Mouse (Mus musculus): ENCODE results near the gene Polr2f. TPM values are rescaled to one million over a fixed set of nuclear protein-coding genes. Genes with fewer than 3 reads are reported as not detected.

Gene Polr2f
- polyA plus RNA-seq, 1 experiment from 2014 or later: 261 TPM

- 22% methylated on average over 3 of the region's 3 CpGs for WGBS
- Histone ChIP-seq H3K27me3 (replicated peaks; ENCODE audit: insufficient read depth, low read length) (no peaks in the 10 kb centered on the region), H3K9me3 (ENCODE audit: low read length) (no peaks in the 10 kb centered on the region), H3K4me3 (ENCODE audit: low read depth, low read length) (no peak overlapping the region), H3K4me2 (replicated peaks; ENCODE audit: low read depth, low read length) (no peak overlapping the region), H3K36me3 (ENCODE audit: insufficient read depth, low read length) (0 out of 2 replicates have a peak, but pooled peaks cover 4% of the 10 kb centered on the region), H3K4me1 (ENCODE audit: insufficient read depth, low read depth, low read length) (no peaks in the 10 kb centered on the region), H3K27ac (ENCODE audit: low read length) (no peak overlapping the region), H3K9ac (replicated peaks; ENCODE audit: low read depth) (no peak overlapping the region)
- TF ChIP-seq CTCF (IDR thresholded peaks at IDR 0.05): no peak
- TF ChIP-seq EP300 (IDR thresholded peaks at IDR 0.05): no peak
- ATAC-seq: no peak
- DNase-seq (ENCODE audit: low spot score): no peak
These were observed 14.8 kb downstream of the Polr2f start for GRCm38 (mm10) chr15:79155572-79155971.

GRCm38 (mm10) chr15:79162301-79162700, 21.5 kb downstream of the Polr2f start:
- H3K4me1 ChIP-seq (ENCODE audit: insufficient read depth, low read depth, low read length): no peaks in the 10 kb centered on the region
- no peak overlapping the region for H3K4me2 ChIP-seq (replicated peaks; ENCODE audit: low read depth, low read length)
- H3K9me3 ChIP-seq (ENCODE audit: low read length): no peaks in the 10 kb centered on the region
- no peak overlapping the region for H3K27ac ChIP-seq (ENCODE audit: low read length)
- H3K27me3 ChIP-seq (replicated peaks; ENCODE audit: insufficient read depth, low read length): peaks cover 31% of the 10 kb centered on the region
- 55% methylated on average over 7 of the region's 7 CpGs for WGBS
- no peak overlapping the region for H3K4me3 ChIP-seq (ENCODE audit: low read depth, low read length)
- H3K36me3 ChIP-seq (ENCODE audit: insufficient read depth, low read length): no peaks in the 10 kb centered on the region
- TF ChIP-seq EP300 (IDR thresholded peaks at IDR 0.05): no peak
- no peak for TF ChIP-seq CTCF (IDR thresholded peaks at IDR 0.05)
- H3K9ac ChIP-seq (replicated peaks; ENCODE audit: low read depth): no peak overlapping the region
- no peak for DNase-seq (ENCODE audit: low spot score)
- no peak for ATAC-seq

- DNase-seq (ENCODE audit: low spot score) (no peak), ATAC-seq (no peak)
- H3K4me2 ChIP-seq (replicated peaks; ENCODE audit: low read depth, low read length): no peak overlapping the region
- no peak overlapping the region for H3K27ac ChIP-seq (ENCODE audit: low read length)
- TF ChIP-seq CTCF (IDR thresholded peaks at IDR 0.05) (peak; percentile 34), EP300 (IDR thresholded peaks at IDR 0.05) (no peak)
- no peak overlapping the region for H3K4me3 ChIP-seq (ENCODE audit: low read depth, low read length)
- no peak overlapping the region for H3K9ac ChIP-seq (replicated peaks; ENCODE audit: low read depth)
- no peaks in the 10 kb centered on the region for H3K36me3 ChIP-seq (ENCODE audit: insufficient read depth, low read length)
- H3K4me1 ChIP-seq (ENCODE audit: insufficient read depth, low read depth, low read length): no peaks in the 10 kb centered on the region
- H3K27me3 ChIP-seq (replicated peaks; ENCODE audit: insufficient read depth, low read length): peaks cover 31% of the 10 kb centered on the region
- 40% methylated on average over 14 of the region's 14 CpGs for WGBS
- H3K9me3 ChIP-seq (ENCODE audit: low read length): no peaks in the 10 kb centered on the region
These were observed 22.0 kb downstream of the Polr2f start for GRCm38 (mm10) chr15:79162822-79163221.

GRCm38 (mm10) chr15:79164251-79164650, 23.4 kb downstream of the Polr2f start:
- no peaks in the 10 kb centered on the region for H3K4me1 ChIP-seq (ENCODE audit: insufficient read depth, low read depth, low read length)
- TF ChIP-seq EP300 (IDR thresholded peaks at IDR 0.05) (no peak), CTCF (IDR thresholded peaks at IDR 0.05) (no peak)
- H3K27ac ChIP-seq (ENCODE audit: low read length): no peak overlapping the region
- H3K4me3 ChIP-seq (ENCODE audit: low read depth, low read length): no peak overlapping the region
- 16% methylated on average over 13 of the region's 15 CpGs for WGBS
- H3K9ac ChIP-seq (replicated peaks; ENCODE audit: low read depth): no peak overlapping the region
- peaks cover 31% of the 10 kb centered on the region for H3K27me3 ChIP-seq (replicated peaks; ENCODE audit: insufficient read depth, low read length)
- no peak for DNase-seq (ENCODE audit: low spot score)
- H3K9me3 ChIP-seq (ENCODE audit: low read length): no peaks in the 10 kb centered on the region
- no peak overlapping the region for H3K4me2 ChIP-seq (replicated peaks; ENCODE audit: low read depth, low read length)
- no peaks in the 10 kb centered on the region for H3K36me3 ChIP-seq (ENCODE audit: insufficient read depth, low read length)
- no peak for ATAC-seq

- H3K4me3 ChIP-seq (ENCODE audit: low read depth, low read length): no peak within 1 kb of the TSS
- H3K36me3 ChIP-seq (ENCODE audit: insufficient read depth, low read length): no peaks in the 10 kb centered on the region
- no peak within 1 kb of the TSS for H3K27ac ChIP-seq (ENCODE audit: low read length)
- no peaks in the 10 kb centered on the region for H3K4me1 ChIP-seq (ENCODE audit: insufficient read depth, low read depth, low read length)
- DNase-seq (ENCODE audit: low spot score) (no peak), ATAC-seq (no peak)
- no peak within 1 kb of the TSS for H3K9ac ChIP-seq (replicated peaks; ENCODE audit: low read depth)
- H3K4me2 ChIP-seq (replicated peaks; ENCODE audit: low read depth, low read length): no peak within 1 kb of the TSS
- WGBS: 53% methylated on average over 5 of the region's 5 CpGs
- H3K27me3 ChIP-seq (replicated peaks; ENCODE audit: insufficient read depth, low read length): peaks cover 31% of the 10 kb centered on the region
- no peaks in the 10 kb centered on the region for H3K9me3 ChIP-seq (ENCODE audit: low read length)
- no peak for TF ChIP-seq CTCF (IDR thresholded peaks at IDR 0.05)
These were observed 24.3 kb downstream of the Polr2f start, which contains the start of gene Sox10 for GRCm38 (mm10) chr15:79165140-79165539. Sox10 (minus strand) TSS chr15:79165240.

- no peaks in the 10 kb centered on the region for H3K9me3 ChIP-seq (ENCODE audit: low read length)
- no peak overlapping the region for H3K27ac ChIP-seq (ENCODE audit: low read length)
- no peak overlapping the region for H3K4me3 ChIP-seq (ENCODE audit: low read depth, low read length)
- DNase-seq (ENCODE audit: low spot score) (no peak), ATAC-seq (no peak)
- no peak overlapping the region for H3K9ac ChIP-seq (replicated peaks; ENCODE audit: low read depth)
- H3K27me3 ChIP-seq (replicated peaks; ENCODE audit: insufficient read depth, low read length): peaks cover 30% of the 10 kb centered on the region
- TF ChIP-seq EP300 (IDR thresholded peaks at IDR 0.05) (no peak), CTCF (IDR thresholded peaks at IDR 0.05) (no peak)
- 49% methylated on average over 8 of the region's 8 CpGs for WGBS
- H3K36me3 ChIP-seq (ENCODE audit: insufficient read depth, low read length): no peaks in the 10 kb centered on the region
- no peak overlapping the region for H3K4me2 ChIP-seq (replicated peaks; ENCODE audit: low read depth, low read length)
- H3K4me1 ChIP-seq (ENCODE audit: insufficient read depth, low read depth, low read length): no peaks in the 10 kb centered on the region
These were observed 25.9 kb downstream of the Polr2f start for GRCm38 (mm10) chr15:79166712-79167111.

- Histone ChIP-seq H3K4me2 (replicated peaks; ENCODE audit: low read depth, low read length) (no peak overlapping the region), H3K9me3 (ENCODE audit: low read length) (no peaks in the 10 kb centered on the region), H3K4me1 (ENCODE audit: insufficient read depth, low read depth, low read length) (no peaks in the 10 kb centered on the region), H3K36me3 (ENCODE audit: insufficient read depth, low read length) (no peaks in the 10 kb centered on the region), H3K27ac (ENCODE audit: low read length) (no peak overlapping the region), H3K9ac (replicated peaks; ENCODE audit: low read depth) (no peak overlapping the region), H3K27me3 (replicated peaks; ENCODE audit: insufficient read depth, low read length) (no peaks in the 10 kb centered on the region), H3K4me3 (ENCODE audit: low read depth, low read length) (no peak overlapping the region)
- TF ChIP-seq CTCF (IDR thresholded peaks at IDR 0.05) (no peak), EP300 (IDR thresholded peaks at IDR 0.05) (no peak)
- WGBS: 50% methylated on average over 6 of the region's 6 CpGs
- ATAC-seq (no peak), DNase-seq (ENCODE audit: low spot score) (no peak)
These were observed 36.1 kb downstream of the Polr2f start for GRCm38 (mm10) chr15:79176905-79177304.

Data from lung, postnatal 0 days (tissue).